Mouse (Mus musculus): Measurements from ENCODE around the gene Hspa12a.

Hspa12a gene

GRCm38 (mm10) chr19:58942841-58943828, at the start of gene Hspa12a, which contains the start of gene Eno4:
Hspa12a (minus strand) TSS chr19:58943654.
Eno4 (plus strand) TSS chr19:58943425.
- peak; percentile 98 for DNase-seq (ENCODE audit: low read depth, low spot score)

GRCm38 (mm10) chr19:58981571-58981970, 38.1 kb upstream of the Hspa12a start:
- DNase-seq (ENCODE audit: low read depth, low spot score) = no peak

GRCm38 (mm10) chr19:58980056-58980440, 36.6 kb upstream of the Hspa12a start:
- no peak for DNase-seq (ENCODE audit: low read depth, low spot score)

GRCm38 (mm10) chr19:58979436-58980055, 36.1 kb upstream of the Hspa12a start:
- peak; percentile 60 for DNase-seq (ENCODE audit: low read depth, low spot score)

GRCm38 (mm10) chr19:58978401-58979171, 35.1 kb upstream of the Hspa12a start:
- peak; percentile 78 for DNase-seq (ENCODE audit: low read depth, low spot score)

- DNase-seq (ENCODE audit: low read depth, low spot score) = peak; percentile 15
Observed at GRCm38 (mm10) chr19:58975216-58975863, 31.9 kb upstream of the Hspa12a start.

- no peak for DNase-seq (ENCODE audit: low read depth, low spot score)
Observed at GRCm38 (mm10) chr19:58974126-58974525, 30.7 kb upstream of the Hspa12a start.

GRCm38 (mm10) chr19:58970826-58971225, 27.4 kb upstream of the Hspa12a start:
- no peak for DNase-seq (ENCODE audit: low read depth, low spot score)

- peak; percentile 67 for DNase-seq (ENCODE audit: low read depth, low spot score)
Observed at GRCm38 (mm10) chr19:58968731-58969506, 25.5 kb upstream of the Hspa12a start.

- no peak for DNase-seq (ENCODE audit: low read depth, low spot score)
Observed at GRCm38 (mm10) chr19:58963011-58963410, 19.6 kb upstream of the Hspa12a start.

- DNase-seq (ENCODE audit: low read depth, low spot score) = no peak
Observed at GRCm38 (mm10) chr19:58954779-58955178, 11.3 kb upstream of the Hspa12a start.

GRCm38 (mm10) chr19:58952236-58952635, 8.8 kb upstream of the Hspa12a start:
- DNase-seq (ENCODE audit: low read depth, low spot score) = no peak

GRCm38 (mm10) chr19:58951521-58951920, 8.1 kb upstream of the Hspa12a start:
- DNase-seq (ENCODE audit: low read depth, low spot score) = no peak

GRCm38 (mm10) chr19:58945959-58946358, 2.5 kb upstream of the Hspa12a start:
- no peak for DNase-seq (ENCODE audit: low read depth, low spot score)

GRCm38 (mm10) chr19:58933062-58933461, 10.4 kb downstream of the Hspa12a start:
- DNase-seq (ENCODE audit: low read depth, low spot score) = no peak

GRCm38 (mm10) chr19:58931081-58931800, 12.2 kb downstream of the Hspa12a start:
- no peak for DNase-seq (ENCODE audit: low read depth, low spot score)

GRCm38 (mm10) chr19:58919148-58919547, 24.3 kb downstream of the Hspa12a start:
- DNase-seq (ENCODE audit: low read depth, low spot score) = no peak

- DNase-seq (ENCODE audit: low read depth, low spot score) = peak; percentile 27
Observed at GRCm38 (mm10) chr19:58918597-58918996, 24.9 kb downstream of the Hspa12a start.

- peak; percentile 14 for DNase-seq (ENCODE audit: low read depth, low spot score)
Observed at GRCm38 (mm10) chr19:58913301-58913700, 30.2 kb downstream of the Hspa12a start.

GRCm38 (mm10) chr19:58911386-58911785, 32.1 kb downstream of the Hspa12a start:
- peak; percentile 61 for DNase-seq (ENCODE audit: low read depth, low spot score)
